Mouse (Mus musculus) kidney, adult 9 months (tissue): ENCODE measurements around the gene Olfr1311.

ENCODE experiments used
- DNase-seq: peaks from one replicate; pipeline ENCODE4 v3.0.0; 2022

Gene Olfr1311

GRCm38 (mm10) chr2:112024312-112024711 lies at the start of gene Olfr1311:
TSS of gene Olfr1311 (minus strand) at chr2:112024412.
- DNase-seq: no peak

- DNase-seq: no peak
Measured at GRCm38 (mm10) chr2:112050138-112050537, 25.9 kb upstream of the Olfr1311 start, which contains the start of gene Olfr1312. TSS of gene Olfr1312 (minus strand) at chr2:112050238.

- peak; percentile 17 for DNase-seq
Measured at GRCm38 (mm10) chr2:112026971-112027370, 2.8 kb upstream of the Olfr1311 start.

GRCm38 (mm10) chr2:112014900-112015299 lies 9.3 kb downstream of the Olfr1311 start:
- no peak for DNase-seq

GRCm38 (mm10) chr2:112012608-112013007 lies 11.6 kb downstream of the Olfr1311 start, which contains the start of gene Olfr1310:
TSS of gene Olfr1310 (minus strand) at chr2:112012708.
- DNase-seq: no peak

GRCm38 (mm10) chr2:111990181-111990580 lies 34.0 kb downstream of the Olfr1311 start, which contains the start of gene Olfr1309:
TSS of gene Olfr1309 (minus strand) at chr2:111990281.
- DNase-seq: no peak
